Mouse (Mus musculus) erythroblast, embryonic 14.5 days (primary cell): ENCODE results near the gene Gpr61.

ENCODE experiments used
- GATA1 ChIP-seq: IDR thresholded peaks from 2 replicates; pipeline ENCODE4 v1.6.1; 2012; ENCODE audit warnings: low read length, inconsistent platforms, mixed read lengths
- TAL1 ChIP-seq: IDR thresholded peaks from 3 replicates; pipeline ENCODE4 v1.6.1; 2012; ENCODE audit warnings: low read length, inconsistent platforms, mixed read lengths

DNA sequence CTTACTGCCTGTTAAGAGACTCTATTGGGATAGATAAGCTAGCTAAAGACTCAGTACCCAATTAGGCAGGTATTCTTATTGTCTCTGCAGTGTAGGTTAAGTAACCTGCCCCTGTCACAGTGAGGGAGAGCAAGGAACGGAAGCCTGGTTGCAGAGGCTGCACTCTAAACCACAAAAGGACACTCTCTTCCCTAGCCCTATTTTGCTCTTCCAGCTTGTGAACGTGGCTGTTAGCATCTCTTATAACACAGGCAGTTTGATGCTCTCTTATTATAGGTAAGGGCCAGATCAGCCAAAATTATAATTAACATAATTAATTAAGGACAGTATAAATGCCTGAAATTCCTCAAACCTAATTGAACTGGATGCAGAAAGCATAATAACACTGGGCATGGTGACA is 25.8 kb upstream of the Gpr61 start:
- TF ChIP-seq GATA1, result no peak
- no peak for TF ChIP-seq TAL1
